In the genomic region with DNA sequence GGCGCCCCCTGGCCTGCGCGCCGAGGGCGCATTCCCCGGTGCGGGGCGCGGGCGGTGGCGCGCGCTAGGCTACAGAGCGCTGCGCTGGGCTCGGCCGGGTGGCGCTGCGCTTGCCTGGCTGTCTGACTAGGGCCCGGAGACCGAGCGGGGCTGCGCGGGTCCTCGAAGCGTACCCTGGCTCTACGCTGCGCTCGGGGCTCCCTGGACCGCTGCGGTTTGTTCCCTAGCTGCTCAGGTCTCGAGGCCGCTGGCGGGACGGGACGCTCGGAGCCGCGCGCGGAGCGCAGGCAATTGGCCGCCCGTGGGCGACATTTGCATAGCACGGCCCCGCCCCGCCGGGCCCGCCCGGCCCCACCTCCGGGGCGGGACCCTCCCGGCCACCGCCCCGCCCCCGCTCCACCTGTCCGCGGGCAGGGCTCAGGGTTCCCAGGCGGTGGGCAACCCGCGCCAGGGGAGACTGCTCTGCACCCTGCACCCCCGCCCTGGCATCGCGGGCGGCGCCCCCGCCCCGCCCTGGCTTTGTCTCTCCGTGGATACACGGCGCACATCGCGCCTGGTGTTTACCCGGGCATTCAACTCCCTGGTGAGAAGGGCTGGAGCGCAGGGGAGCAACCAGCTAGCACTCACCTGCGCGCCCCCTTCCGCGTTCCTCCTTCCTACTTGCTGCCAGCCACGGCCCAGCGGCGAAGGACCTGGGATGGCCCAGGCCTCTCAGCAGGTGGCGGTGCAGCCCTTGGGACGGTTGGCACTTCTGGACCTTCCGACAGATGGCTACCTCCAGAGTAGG, we compare ENCODE assay signal across 8 mouse cellular contexts. TPM values are rescaled to one million over a fixed set of nuclear protein-coding genes. Genes with fewer than 3 reads are reported as not detected.
DNase-seq lines count a peak whose midpoint lies in the region; ATAC-seq and TF ChIP-seq lines count a peak whose summit lies in the region.

A gene (minus strand): TSS at position 779 of the 787 bp plus-strand sequence.

- no peaks in the 10 kb centered on the region for H3K9me3 ChIP-seq in embryonic facial prominence, embryonic 12.5 days
- no peaks in the 10 kb centered on the region for H3K9me3 ChIP-seq in limb, embryonic 15.5 days
- H3K9me3 ChIP-seq in midbrain, embryonic 16.5 days (replicated peaks; ENCODE audit: control insufficient read depth, low read length, poor library complexity, severe bottlenecking) = no peaks in the 10 kb centered on the region

- H3K4me2 ChIP-seq in embryonic facial prominence, embryonic 12.5 days (replicated peaks) = peak within 1 kb of the TSS; percentile 76
- peak within 1 kb of the TSS; percentile 95 for H3K4me2 ChIP-seq in limb, embryonic 15.5 days
- H3K4me2 ChIP-seq in midbrain, embryonic 16.5 days (ENCODE audit: low read length) = peak within 1 kb of the TSS; percentile 72

- H3K27ac ChIP-seq in embryonic facial prominence, embryonic 12.5 days = peak within 1 kb of the TSS; percentile 95
- H3K27ac ChIP-seq in heart, adult 2 months = peak within 1 kb of the TSS; percentile 79
- peak within 1 kb of the TSS; percentile 49 for H3K27ac ChIP-seq in kidney, adult 2 months (ENCODE audit: insufficient read depth, low read depth, low read length)
- peak within 1 kb of the TSS; percentile 93 for H3K27ac ChIP-seq in limb, embryonic 15.5 days
- H3K27ac ChIP-seq in midbrain, embryonic 16.5 days (ENCODE audit: low read length) = peak within 1 kb of the TSS; percentile 91

- 1% methylated on average over 86 of the region's 86 CpGs for WGBS in embryonic facial prominence, embryonic 12.5 days
- 2% methylated on average over 79 of the region's 86 CpGs for WGBS in heart, adult 2 months
- WGBS in kidney, adult 2 months = 2% methylated on average over 84 of the region's 86 CpGs
- under 1% methylated on average over 82 of the region's 86 CpGs for WGBS in limb, embryonic 15.5 days
- WGBS in midbrain, embryonic 16.5 days = under 1% methylated on average over 64 of the region's 86 CpGs

- no peak for TF ChIP-seq EP300 in heart, adult 2 months (IDR thresholded peaks at IDR 0.05; ENCODE audit: insufficient read depth, low read depth, low read length)

- peaks cover 43% of the 10 kb centered on the region for H3K4me1 ChIP-seq in embryonic facial prominence, embryonic 12.5 days
- H3K4me1 ChIP-seq in heart, adult 2 months (ENCODE audit: control insufficient read depth, insufficient read depth, low read length) = peaks cover 8% of the 10 kb centered on the region
- H3K4me1 ChIP-seq in kidney, adult 2 months (ENCODE audit: control insufficient read depth, insufficient read depth, low read length) = no peaks in the 10 kb centered on the region
- H3K4me1 ChIP-seq in limb, embryonic 15.5 days = peaks cover 68% of the 10 kb centered on the region
- peaks cover 43% of the 10 kb centered on the region for H3K4me1 ChIP-seq in midbrain, embryonic 16.5 days (ENCODE audit: control insufficient read depth, insufficient read depth, low read length)

- H3K4me3 ChIP-seq in embryonic facial prominence, embryonic 12.5 days = peak within 1 kb of the TSS; percentile 93
- H3K4me3 ChIP-seq in heart, adult 2 months = peak within 1 kb of the TSS; percentile 60
- H3K4me3 ChIP-seq in kidney, adult 2 months (ENCODE audit: insufficient read depth, low read depth, low read length) = peak within 1 kb of the TSS; percentile 78
- H3K4me3 ChIP-seq in limb, embryonic 15.5 days = peak within 1 kb of the TSS; percentile 78
- H3K4me3 ChIP-seq in midbrain, embryonic 16.5 days (ENCODE audit: low read depth, low read length) = peak within 1 kb of the TSS; percentile 95

- peak; percentile 64 for TF ChIP-seq CTCF in heart, adult 2 months (IDR thresholded peaks at IDR 0.05)
- peak; percentile 78 for TF ChIP-seq CTCF in kidney, adult 2 months (conservative IDR thresholded peaks at IDR 0.05; ENCODE audit: insufficient read depth, insufficient read length, low read depth, low read length)

- intact Hi-C loops in heart, adult 2 months (cut with DNase I) = loop anchor here (2.0 kb wide), 2 partner anchors 25 to 29 kb away; no protein-coding TSS in a partner anchor

- peak within 1 kb of the TSS; percentile 97 for H3K9ac ChIP-seq in embryonic facial prominence, embryonic 12.5 days
- H3K9ac ChIP-seq in heart, adult 2 months (ENCODE audit: low read depth, low read length) = peak within 1 kb of the TSS; percentile 83
- H3K9ac ChIP-seq in limb, embryonic 15.5 days = peak within 1 kb of the TSS; percentile 88
- peak within 1 kb of the TSS; percentile 98 for H3K9ac ChIP-seq in midbrain, embryonic 16.5 days (ENCODE audit: low read depth, low read length)

- no peaks in the 10 kb centered on the region for H3K79me2 ChIP-seq in heart, adult 2 months (replicated peaks; ENCODE audit: control insufficient read depth, insufficient read depth, low read length)

- DNase-seq in A20 (ENCODE audit: low read depth, low spot score) = peak; percentile 84
- peak; percentile 86 for DNase-seq in adrenal gland, postnatal 25 days
- peak; percentile 85 to 89 for DNase-seq in heart, adult 2 months
- peak; percentile 92 for DNase-seq in kidney, adult 2 months
- DNase-seq in spleen, postnatal 36 days (ENCODE audit: low spot score in 2 of 2) = peak; percentile 66

- peak; percentile 81 for ATAC-seq in embryonic facial prominence, embryonic 12.5 days (ENCODE audit: insufficient number of reproducible peaks, insufficient read depth, low FRiP score, low TSS enrichment)
- peak; percentile 74 for ATAC-seq in limb, embryonic 15.5 days (ENCODE audit: insufficient number of reproducible peaks, low FRiP score, low TSS enrichment, low read depth)
- ATAC-seq in midbrain, embryonic 16.5 days = peak; percentile 72

- peaks cover 7% of the 10 kb centered on the region for H3K36me3 ChIP-seq in embryonic facial prominence, embryonic 12.5 days
- H3K36me3 ChIP-seq in heart, adult 2 months (ENCODE audit: control insufficient read depth, insufficient read depth, low read length) = no peaks in the 10 kb centered on the region
- no peaks in the 10 kb centered on the region for H3K36me3 ChIP-seq in kidney, adult 2 months (ENCODE audit: control insufficient read depth, insufficient read depth, low read length)
- H3K36me3 ChIP-seq in limb, embryonic 15.5 days = peaks cover 6% of the 10 kb centered on the region; the same call in 1 of the 2 replicates
- peaks cover 2% of the 10 kb centered on the region for H3K36me3 ChIP-seq in midbrain, embryonic 16.5 days (ENCODE audit: control insufficient read depth, insufficient read depth, low read length)

- 0 out of 2 replicates have a peak, but pooled peaks cover 4% of the 10 kb centered on the region for H3K27me3 ChIP-seq in embryonic facial prominence, embryonic 12.5 days
- no peaks in the 10 kb centered on the region for H3K27me3 ChIP-seq in heart, adult 2 months (ENCODE audit: control insufficient read depth, insufficient read depth, low read length)
- H3K27me3 ChIP-seq in kidney, adult 2 months (replicated peaks; ENCODE audit: control insufficient read depth, insufficient read depth, low read length) = no peaks in the 10 kb centered on the region
- H3K27me3 ChIP-seq in limb, embryonic 15.5 days = peaks cover 2% of the 10 kb centered on the region; the same call in 1 of the 2 replicates
- no peaks in the 10 kb centered on the region for H3K27me3 ChIP-seq in midbrain, embryonic 16.5 days (ENCODE audit: control insufficient read depth, insufficient read depth, low read depth, low read length)

- TF ChIP-seq POLR2A in heart, adult 2 months (IDR thresholded peaks at IDR 0.05; ENCODE audit: insufficient read depth, low read depth, low read length) = peak; percentile 77
- TF ChIP-seq POLR2A in kidney, adult 2 months (IDR thresholded peaks at IDR 0.05; ENCODE audit: low read depth, low read length) = peak; percentile 57

RNA-seq across cellular contexts. Expression of the gene that starts here (rescaled TPM):
- total RNA-seq in adrenal gland, postnatal 25 days (2021) = 23.1 and 23.6 TPM in 2 replicates
- 52.4 and 53.1 TPM in 2 replicates for polyA plus RNA-seq in embryonic facial prominence, embryonic 12.5 days (2016; fragmentation: Nextera tagmentation; extraction: Ambion mirVana)
- total RNA-seq in heart, adult 2 months (2021) = 10 to 100 TPM; 13.4 to 16.8 TPM
- polyA plus RNA-seq in heart, adult 2 months (2012; rRNA removed) = 29.1 and 31.8 TPM in 2 replicates
- polyA plus RNA-seq in kidney, adult 2 months (2012; rRNA removed) = 39.1 and 45.5 TPM in 2 replicates
- polyA plus RNA-seq in limb, embryonic 15.5 days (2015; fragmentation: Nextera tagmentation; extraction: Ambion mirVana) = 26.6 and 38.2 TPM in 2 replicates
- 16.6 and 19.2 TPM in 2 replicates for polyA plus RNA-seq in midbrain, embryonic 16.5 days (2015; fragmentation: Nextera tagmentation; extraction: Ambion mirVana)

Comparison
In these comparisons a context has a peak if more than half of its experiments do, and no peak if none do; other contexts are left out.
1. Peak in every context shown above with its lines: DNase-seq, ATAC-seq, H3K4me3 ChIP-seq and H3K27ac ChIP-seq.